In genomic region chr19:55213617-55214340, GRCm38 (mm10) we compare ENCODE assay signal across 25 mouse cellular contexts. TPM values are rescaled to one million over a fixed set of nuclear protein-coding genes. Genes with fewer than 3 reads are reported as not detected.
DNase-seq lines count a peak whose midpoint lies in the region; ATAC-seq and TF ChIP-seq lines count a peak whose summit lies in the region.
"Had no signal": no experiment of that assay in that cellular context is flagged by ENCODE, and none has a peak within 500 bp of the region (broad histone marks: within the 10 kb centered on the region; RNA-seq: fewer than 3 reads in every experiment).

No protein-coding gene starts in this region.

- H3K9me3 ChIP-seq in lung, embryonic 14.5 days (ENCODE audit: low read depth, low read length), result no peaks in the 10 kb centered on the region
- no peaks in the 10 kb centered on the region for H3K9me3 ChIP-seq in forebrain, embryonic 16.5 days (ENCODE audit: control insufficient read depth, low read length)
- H3K9me3 ChIP-seq: forebrain, embryonic 15.5 days; midbrain, embryonic 12.5 days had no signal

- no peaks in the 10 kb centered on the region for H3K36me3 ChIP-seq in lung, embryonic 14.5 days (ENCODE audit: insufficient read depth)
- H3K36me3 ChIP-seq in forebrain, embryonic 16.5 days (ENCODE audit: control insufficient read depth, insufficient read depth), result no peaks in the 10 kb centered on the region
- H3K36me3 ChIP-seq: forebrain, embryonic 15.5 days; midbrain, embryonic 12.5 days had no signal

- TF ChIP-seq CTCF in lung, embryonic 14.5 days (IDR thresholded peaks at IDR 0.05; ENCODE audit: low read depth), result no peak
- TF ChIP-seq CTCF in olfactory bulb, adult 2 months (IDR thresholded peaks at IDR 0.05; ENCODE audit: insufficient read depth, low read depth, low read length), result no peak

- peak; percentile 41 to 59 for DNase-seq in left cerebral cortex, postnatal 25 days (ENCODE audit: low spot score in 2 of 2)
- DNase-seq in left cerebral cortex, postnatal 4 days, result no peak
- DNase-seq in brain, adult 2 months (ENCODE audit: low read depth, low spot score), result peak; percentile 44
- peak; percentile 72 for DNase-seq in lung, embryonic 14.5 days
- DNase-seq in kidney, adult 18-20 months, result no peak
- no peak for DNase-seq in adrenal gland, postnatal 4 days (ENCODE audit: low spot score in 2 of 2)
- DNase-seq: B cell, adult 2 months; cerebellum, adult 8-10 months; gastrocnemius, postnatal 10 days; heart, postnatal 10 days; kidney, adult 9 months; kidney, postnatal 4 days; layer of hippocampus, postnatal 36 days; liver; right cerebral cortex, postnatal 14 days; thymus, postnatal 14 days had no signal

- no peak for TF ChIP-seq POLR2A in olfactory bulb, adult 2 months (IDR thresholded peaks at IDR 0.05; ENCODE audit: insufficient read depth, low read depth, low read length)

- intact Hi-C loops in left cerebral cortex, postnatal 25 days (cut with DNase I), result no loop called here
- intact Hi-C loops in left cerebral cortex, postnatal 4 days (cut with DNase I), result no loop called here

- no peak overlapping the region for H3K4me3 ChIP-seq in lung, embryonic 14.5 days (ENCODE audit: low read depth, low read length)
- H3K4me3 ChIP-seq in olfactory bulb, adult 2 months (ENCODE audit: insufficient read depth, low read depth, low read length), result no peak overlapping the region
- no peak overlapping the region for H3K4me3 ChIP-seq in forebrain, embryonic 16.5 days (replicated peaks; ENCODE audit: low read length)
- H3K4me3 ChIP-seq: forebrain, embryonic 15.5 days; midbrain, embryonic 12.5 days; myocyte had no signal

- 51% methylated on average over 12 of the region's 12 CpGs for WGBS in lung, embryonic 14.5 days
- 57% methylated on average over 12 of the region's 12 CpGs for WGBS in olfactory bulb, adult 2 months
- WGBS in forebrain, embryonic 16.5 days, result 86% methylated on average over 12 of the region's 12 CpGs

- H3K9ac ChIP-seq in lung, embryonic 14.5 days, result no peak overlapping the region
- no peak overlapping the region for H3K9ac ChIP-seq in forebrain, embryonic 16.5 days (replicated peaks; ENCODE audit: low read depth, low read length)
- H3K9ac ChIP-seq: forebrain, embryonic 15.5 days; midbrain, embryonic 12.5 days had no signal

- peak overlapping the region; percentile 18 for H3K4me2 ChIP-seq in lung, embryonic 14.5 days
- no peak overlapping the region for H3K4me2 ChIP-seq in forebrain, embryonic 16.5 days (ENCODE audit: low read length)
- H3K4me2 ChIP-seq: forebrain, embryonic 15.5 days; midbrain, embryonic 12.5 days had no signal

- H3K27me3 ChIP-seq in lung, embryonic 14.5 days (ENCODE audit: insufficient read depth, low read length), result no peaks in the 10 kb centered on the region
- no peaks in the 10 kb centered on the region for H3K27me3 ChIP-seq in forebrain, embryonic 16.5 days (replicated peaks; ENCODE audit: control insufficient read depth, insufficient read depth, low read length)
- H3K27me3 ChIP-seq: forebrain, embryonic 15.5 days had no signal

- H3K4me1 ChIP-seq in lung, embryonic 14.5 days (ENCODE audit: insufficient read depth), result 0 out of 2 replicates have a peak, but pooled peaks cover 5% of the 10 kb centered on the region
- H3K4me1 ChIP-seq in olfactory bulb, adult 2 months (ENCODE audit: control insufficient read depth, insufficient read depth, low read length), result peaks cover 28% of the 10 kb centered on the region
- H3K4me1 ChIP-seq in forebrain, embryonic 16.5 days (replicated peaks; ENCODE audit: control insufficient read depth, insufficient read depth, low read length), result peaks cover 3% of the 10 kb centered on the region
- H3K4me1 ChIP-seq: forebrain, embryonic 15.5 days had no signal

- peak; percentile 84 for ATAC-seq in lung, embryonic 14.5 days (ENCODE audit: insufficient read depth)
- no peak for ATAC-seq in forebrain, embryonic 16.5 days
- ATAC-seq: forebrain, embryonic 15.5 days; hindbrain, embryonic 16.5 days had no signal

- H3K27ac ChIP-seq in lung, embryonic 14.5 days (ENCODE audit: low read depth), result peak overlapping the region; percentile 92
- peak overlapping the region; percentile 24; the same call in 1 of the 2 replicates for H3K27ac ChIP-seq in olfactory bulb, adult 2 months (ENCODE audit: insufficient read depth, low read depth, low read length)
- no peak overlapping the region for H3K27ac ChIP-seq in forebrain, embryonic 16.5 days (ENCODE audit: low read length)
- H3K27ac ChIP-seq: forebrain, embryonic 15.5 days; macrophage; midbrain, embryonic 12.5 days had no signal

RNA-seq across cellular contexts. Expression of gene Gucy2g, which starts 27.3 kb away (rescaled TPM):
- 1 to 10 TPM; 2.8 to 3.2 TPM for total RNA-seq in left cerebral cortex, postnatal 25 days (2021)
- total RNA-seq in left cerebral cortex, postnatal 4 days (2021), result under 1 TPM; 0.80 to 0.83 TPM
- polyA plus RNA-seq in lung, embryonic 14.5 days (2014; fragmentation: Nextera tagmentation; extraction: Ambion mirVana), result not detected in 2 replicates
- polyA plus RNA-seq in olfactory bulb, adult 2 months (2012; ENCODE audit: insufficient read depth, insufficient read length, low replicate concordance, missing spikeins), result not detected in 2 replicates
- total RNA-seq in adrenal gland, postnatal 4 days (2021), result under 1 TPM in 1 of 2 experiments, not detected in 1; 0.08 TPM
- polyA plus RNA-seq in forebrain, embryonic 16.5 days (2015; fragmentation: Nextera tagmentation; extraction: Ambion mirVana), result not detected in 2 replicates
- total RNA-seq: heart, adult 8-10 months had no signal
- polyA plus RNA-seq: forebrain, embryonic 15.5 days; macrophage; midbrain, embryonic 12.5 days had no signal

RNA-seq across cellular contexts. Expression of gene Tectb, which starts 33.2 kb away (rescaled TPM):
- not detected for total RNA-seq in left cerebral cortex, postnatal 25 days (2021)
- total RNA-seq in left cerebral cortex, postnatal 4 days (2021), result not detected
- polyA plus RNA-seq in lung, embryonic 14.5 days (2014; fragmentation: Nextera tagmentation; extraction: Ambion mirVana), result not detected in 2 replicates
- polyA plus RNA-seq in olfactory bulb, adult 2 months (2012; ENCODE audit: insufficient read depth, insufficient read length, low replicate concordance, missing spikeins), result not detected in 2 replicates
- under 1 TPM; 0.31 to 0.42 TPM for total RNA-seq in adrenal gland, postnatal 4 days (2021)
- not detected in 2 replicates for polyA plus RNA-seq in forebrain, embryonic 16.5 days (2015; fragmentation: Nextera tagmentation; extraction: Ambion mirVana)
- total RNA-seq: layer of hippocampus, postnatal 36 days had no signal
- polyA plus RNA-seq: cortical plate, adult 2 months; hindbrain, embryonic 16.5 days; macrophage; myocyte had no signal

RNA-seq across cellular contexts. Expression of gene Acsl5, which starts 38.0 kb away (rescaled TPM):
- total RNA-seq in left cerebral cortex, postnatal 25 days (2021), result 10 to 100 TPM; 42.9 to 47.9 TPM
- total RNA-seq in left cerebral cortex, postnatal 4 days (2021), result 10 to 100 TPM; 25.2 to 27.3 TPM
- 60.1 and 69.3 TPM in 2 replicates for polyA plus RNA-seq in lung, embryonic 14.5 days (2014; fragmentation: Nextera tagmentation; extraction: Ambion mirVana)
- polyA plus RNA-seq in olfactory bulb, adult 2 months (2012; ENCODE audit: insufficient read depth, insufficient read length, low replicate concordance, missing spikeins), result not detected in 2 replicates
- total RNA-seq in adrenal gland, postnatal 4 days (2021), result 10 to 100 TPM; 55.7 to 89.0 TPM
- polyA plus RNA-seq in forebrain, embryonic 16.5 days (2015; fragmentation: Nextera tagmentation; extraction: Ambion mirVana), result 13.4 and 15.8 TPM in 2 replicates

Comparison
In these comparisons a context has a peak if more than half of its experiments do, and no peak if none do; other contexts are left out.
1. DNase-seq: peak in left cerebral cortex, postnatal 25 days (2 of 2), brain, adult 2 months (single experiment) and lung, embryonic 14.5 days (single experiment); none in left cerebral cortex, postnatal 4 days (single experiment), kidney, adult 18-20 months (single experiment) and adrenal gland, postnatal 4 days (0 of 2).